Mouse (Mus musculus) kidney, postnatal 25 days (tissue): ENCODE data around the gene Actr2.
"Not testable (repeated sequence)": the region's sequence is repeated elsewhere in the genome, so short reads cannot be mapped to it uniquely, and the experiment has no call there.

ENCODE experiments used
- DNase-seq, 2 experiments: peaks; one replicate each; pipeline ENCODE4 v3.0.0; 2021; ENCODE audit warnings: mixed read lengths in 2 of 2

The Actr2 gene

GRCm38 (mm10) chr11:20045586-20045985 is 67.1 kb downstream of the Actr2 start:
- no peak for DNase-seq

- DNase-seq = no peak
Measured at GRCm38 (mm10) chr11:20043256-20043655, 69.5 kb downstream of the Actr2 start.

- DNase-seq = no peak
Measured at GRCm38 (mm10) chr11:20042106-20042505, 70.6 kb downstream of the Actr2 start.

GRCm38 (mm10) chr11:20041164-20041920 is 71.4 kb downstream of the Actr2 start:
- peak; percentile 18 to 59 for DNase-seq

GRCm38 (mm10) chr11:20038723-20039122 is 74.0 kb downstream of the Actr2 start:
- DNase-seq = peak; percentile 10 to 50

GRCm38 (mm10) chr11:20037739-20038138 is 75.0 kb downstream of the Actr2 start:
- DNase-seq = no peak

- DNase-seq = no peak
Measured at GRCm38 (mm10) chr11:20035972-20036371, 76.7 kb downstream of the Actr2 start.

GRCm38 (mm10) chr11:20035343-20035928 is 77.3 kb downstream of the Actr2 start:
- DNase-seq = no peak

- no peak for DNase-seq
Measured at GRCm38 (mm10) chr11:20034337-20034947, 78.3 kb downstream of the Actr2 start.

GRCm38 (mm10) chr11:20033541-20034160 is 79.1 kb downstream of the Actr2 start:
- no peak for DNase-seq

- DNase-seq = peak in 1 of 2 experiments; percentile 53
Measured at GRCm38 (mm10) chr11:20031536-20031935, 81.2 kb downstream of the Actr2 start.

- not testable (repeated sequence) for DNase-seq
Measured at GRCm38 (mm10) chr11:20030973-20031372, 81.7 kb downstream of the Actr2 start.

GRCm38 (mm10) chr11:20029014-20029413 is 83.7 kb downstream of the Actr2 start:
- DNase-seq = no peak

- DNase-seq = no peak
Measured at GRCm38 (mm10) chr11:20028396-20028795, 84.3 kb downstream of the Actr2 start.

GRCm38 (mm10) chr11:20027719-20028118 is 85.0 kb downstream of the Actr2 start:
- DNase-seq = peak; percentile 26 to 58

GRCm38 (mm10) chr11:20025899-20026298 is 86.8 kb downstream of the Actr2 start:
- peak; percentile 60 to 69 for DNase-seq

- no peak for DNase-seq
Measured at GRCm38 (mm10) chr11:20022911-20023482, 89.7 kb downstream of the Actr2 start.

- DNase-seq = no peak
Measured at GRCm38 (mm10) chr11:20022462-20022861, 90.3 kb downstream of the Actr2 start.

- no peak for DNase-seq
Measured at GRCm38 (mm10) chr11:20020720-20021119, 92.0 kb downstream of the Actr2 start.

GRCm38 (mm10) chr11:20018905-20019304 is 93.8 kb downstream of the Actr2 start:
- no peak for DNase-seq

GRCm38 (mm10) chr11:20017937-20018336 is 94.8 kb downstream of the Actr2 start:
- DNase-seq = no peak

GRCm38 (mm10) chr11:20013366-20013765 is 99.3 kb downstream of the Actr2 start:
- DNase-seq = no peak
